In the genomic region with DNA sequence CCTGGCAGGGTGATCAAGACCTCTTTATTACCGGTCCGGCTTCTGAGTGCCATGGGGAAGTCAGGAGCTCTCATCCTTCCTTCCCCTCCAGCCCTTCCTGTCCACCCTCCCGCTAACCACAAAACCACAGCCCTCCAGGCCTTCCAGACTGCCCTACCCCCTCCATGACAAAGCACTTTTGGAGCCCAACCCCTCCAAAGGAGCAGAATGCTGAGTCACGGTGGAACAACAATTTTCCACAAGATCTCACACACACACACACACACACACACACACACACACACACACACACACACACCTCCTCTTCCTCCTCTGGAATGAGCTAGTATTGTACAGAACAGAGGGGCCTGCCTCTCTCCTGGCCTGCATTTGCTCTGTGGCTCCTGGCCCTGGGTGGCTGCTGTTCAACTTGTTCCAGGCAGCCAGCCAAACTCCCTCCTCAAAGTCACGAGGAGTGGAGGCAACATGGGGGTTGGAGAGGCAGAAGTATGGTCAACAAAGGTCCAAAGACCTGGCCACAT, we compare ENCODE assay signal across 8 mouse cellular contexts. TPM values are rescaled to one million over a fixed set of nuclear protein-coding genes. Genes with fewer than 3 reads are reported as not detected.
DNase-seq lines count a peak whose midpoint lies in the region; ATAC-seq and TF ChIP-seq lines count a peak whose summit lies in the region.

No protein-coding gene starts in this region.

- peak; percentile 19 for DNase-seq in retina, postnatal 1 day
- DNase-seq in retina, embryonic 14.5 days (ENCODE audit: low spot score), result no peak
- DNase-seq in brain, adult 2 months (ENCODE audit: low read depth, low spot score), result peak; percentile 84
- peak; percentile 60 to 83 for DNase-seq in gastrocnemius, postnatal 4 days (ENCODE audit: low spot score in 2 of 2)
- peak; percentile 94 to 97 for DNase-seq in kidney, postnatal 25 days
- peak; percentile 76 for DNase-seq in lung, embryonic 14.5 days
- peak; percentile 49 to 52 for DNase-seq in spleen, postnatal 14 days (ENCODE audit: low spot score in 2 of 2)
- DNase-seq in thymus, postnatal 10 days (ENCODE audit: low spot score in 2 of 2), result no peak

- H3K4me3 ChIP-seq in lung, embryonic 14.5 days (ENCODE audit: low read depth, low read length), result no peak overlapping the region

- peak overlapping the region; percentile 63 for H3K27ac ChIP-seq in lung, embryonic 14.5 days (ENCODE audit: low read depth)

- no peak overlapping the region; the same call in 1 of the 2 replicates for H3K9ac ChIP-seq in lung, embryonic 14.5 days

- H3K4me2 ChIP-seq in lung, embryonic 14.5 days, result no peak overlapping the region

- H3K9me3 ChIP-seq in lung, embryonic 14.5 days (ENCODE audit: low read depth, low read length), result no peaks in the 10 kb centered on the region

- WGBS in lung, embryonic 14.5 days, result 51% methylated on average over 5 of the region's 5 CpGs

- no peak for TF ChIP-seq CTCF in lung, embryonic 14.5 days (IDR thresholded peaks at IDR 0.05; ENCODE audit: low read depth)

- no peak for ATAC-seq in lung, embryonic 14.5 days (ENCODE audit: insufficient read depth)

- H3K36me3 ChIP-seq in lung, embryonic 14.5 days (ENCODE audit: insufficient read depth), result no peaks in the 10 kb centered on the region

- no peaks in the 10 kb centered on the region for H3K27me3 ChIP-seq in lung, embryonic 14.5 days (ENCODE audit: insufficient read depth, low read length)

- peaks cover 20% of the 10 kb centered on the region for H3K4me1 ChIP-seq in lung, embryonic 14.5 days (ENCODE audit: insufficient read depth)

RNA-seq across cellular contexts. Expression of a gene that starts 1.9 kb away (rescaled TPM):
- total RNA-seq in gastrocnemius, postnatal 4 days (2021), result 1,000 to 10,000 TPM; 1,831 to 1,888 TPM
- 1,651 and 1,692 TPM in 2 replicates for polyA plus RNA-seq in lung, embryonic 14.5 days (2014; fragmentation: Nextera tagmentation; extraction: Ambion mirVana)

RNA-seq across cellular contexts. Expression of a gene that starts 22.9 kb away (rescaled TPM):
- total RNA-seq in gastrocnemius, postnatal 4 days (2021), result 1 to 10 TPM; 1.2 to 1.5 TPM
- 1.0 and 1.4 TPM in 2 replicates for polyA plus RNA-seq in lung, embryonic 14.5 days (2014; fragmentation: Nextera tagmentation; extraction: Ambion mirVana)

RNA-seq across cellular contexts. Expression of a gene that starts 23.0 kb away (rescaled TPM):
- 10 to 100 TPM; 24.2 to 26.1 TPM for total RNA-seq in gastrocnemius, postnatal 4 days (2021)
- 30.9 and 34.0 TPM in 2 replicates for polyA plus RNA-seq in lung, embryonic 14.5 days (2014; fragmentation: Nextera tagmentation; extraction: Ambion mirVana)

Comparison
In these comparisons a context has a peak if more than half of its experiments do, and no peak if none do; other contexts are left out.
1. DNase-seq: peak in retina, postnatal 1 day (single experiment), brain, adult 2 months (single experiment), gastrocnemius, postnatal 4 days (2 of 2), kidney, postnatal 25 days (2 of 2), lung, embryonic 14.5 days (single experiment) and spleen, postnatal 14 days (2 of 2); none in retina, embryonic 14.5 days (single experiment) and thymus, postnatal 10 days (0 of 2).